Comparison of ENCODE assay signal across 9 mouse cellular contexts in the genomic region with DNA sequence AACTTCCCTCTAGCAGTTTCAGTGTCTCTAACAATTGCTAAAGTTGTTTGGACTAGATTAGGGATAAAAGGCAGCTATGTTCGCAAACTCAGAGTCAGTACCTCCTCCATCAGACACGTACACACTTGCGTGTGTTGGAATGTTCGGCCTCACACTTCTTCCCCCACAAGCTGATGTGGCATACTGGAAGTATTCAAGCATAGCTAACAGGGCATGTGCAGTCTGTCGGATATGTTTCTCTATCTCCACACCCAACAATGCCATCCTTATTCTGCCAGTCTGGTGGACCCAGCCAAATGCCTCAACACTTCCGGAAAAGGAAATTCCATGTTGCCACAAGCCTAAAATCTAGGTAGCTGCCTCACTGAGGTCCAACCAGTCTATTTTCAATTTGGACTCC.
A peak's percentile ranks its signal among the peaks of the same experiment; 100 is the strongest.
DNase-seq lines count a peak whose midpoint lies in the region; ATAC-seq and TF ChIP-seq lines count a peak whose summit lies in the region.
"Had no signal": no experiment of that assay in that cellular context is flagged by ENCODE, and none has a peak within 500 bp of the region (broad histone marks: within the 10 kb centered on the region; RNA-seq: fewer than 3 reads in every experiment).

No protein-coding gene starts in this region.

- no peak for TF ChIP-seq POLR2A in cortical plate, adult 2 months (IDR thresholded peaks at IDR 0.05; ENCODE audit: extremely low read depth, insufficient read depth, low read length)

- no peak overlapping the region for H3K4me2 ChIP-seq in lung, embryonic 16.5 days (ENCODE audit: low read depth, low read length)
- H3K4me2 ChIP-seq in forebrain, embryonic 16.5 days (ENCODE audit: low read length) = peak overlapping the region; percentile 27; the same call in 1 of the 2 replicates
- no peak overlapping the region for H3K4me2 ChIP-seq in neural tube, embryonic 13.5 days

- H3K36me3 ChIP-seq in lung, embryonic 16.5 days (ENCODE audit: control insufficient read depth, insufficient read depth, low read length) = no peaks in the 10 kb centered on the region
- H3K36me3 ChIP-seq in forebrain, embryonic 16.5 days (ENCODE audit: control insufficient read depth, insufficient read depth) = no peaks in the 10 kb centered on the region
- no peaks in the 10 kb centered on the region for H3K36me3 ChIP-seq in neural tube, embryonic 13.5 days

- TF ChIP-seq CTCF in cortical plate, adult 2 months (IDR thresholded peaks at IDR 0.05; ENCODE audit: extremely low read depth, insufficient read depth, low read length) = no peak

- no peaks in the 10 kb centered on the region for H3K27me3 ChIP-seq in lung, embryonic 16.5 days (ENCODE audit: control insufficient read depth, insufficient read depth, low read depth, low read length)
- no peaks in the 10 kb centered on the region for H3K27me3 ChIP-seq in forebrain, embryonic 16.5 days (replicated peaks; ENCODE audit: control insufficient read depth, insufficient read depth, low read length)
- no peaks in the 10 kb centered on the region for H3K27me3 ChIP-seq in neural tube, embryonic 13.5 days

- DNase-seq in lung, postnatal 10 days = no peak
- no peak for DNase-seq in kidney, adult 8-10 months
- no peak for DNase-seq in kidney, postnatal 4 days
- DNase-seq: gastrocnemius, adult 2 months; kidney, adult 11 months had no signal

- H3K4me3 ChIP-seq in lung, embryonic 16.5 days (ENCODE audit: low read length) = no peak overlapping the region
- H3K4me3 ChIP-seq in cortical plate, adult 2 months (ENCODE audit: insufficient read depth, low read length) = no peak overlapping the region
- no peak overlapping the region for H3K4me3 ChIP-seq in forebrain, embryonic 16.5 days (replicated peaks; ENCODE audit: low read length)
- H3K4me3 ChIP-seq in neural tube, embryonic 13.5 days = no peak overlapping the region
- H3K4me3 ChIP-seq: gastrocnemius, adult 2 months had no signal

- H3K9me3 ChIP-seq in lung, embryonic 16.5 days (ENCODE audit: control insufficient read depth, low read length) = no peaks in the 10 kb centered on the region
- no peaks in the 10 kb centered on the region for H3K9me3 ChIP-seq in forebrain, embryonic 16.5 days (ENCODE audit: control insufficient read depth, low read length)
- no peaks in the 10 kb centered on the region for H3K9me3 ChIP-seq in neural tube, embryonic 13.5 days

- H3K9ac ChIP-seq in lung, embryonic 16.5 days (ENCODE audit: low read length) = no peak overlapping the region
- no peak overlapping the region for H3K9ac ChIP-seq in forebrain, embryonic 16.5 days (replicated peaks; ENCODE audit: low read depth, low read length)
- no peak overlapping the region for H3K9ac ChIP-seq in neural tube, embryonic 13.5 days

- H3K27ac ChIP-seq in lung, embryonic 16.5 days (ENCODE audit: low read length) = no peak overlapping the region
- H3K27ac ChIP-seq in cortical plate, adult 2 months (ENCODE audit: insufficient read depth, low read length) = 0 out of 2 replicates have a peak overlapping the region, but pooled peaks have one; percentile 21
- peak overlapping the region; percentile 4; the same call in 1 of the 2 replicates for H3K27ac ChIP-seq in forebrain, embryonic 16.5 days (ENCODE audit: low read length)
- no peak overlapping the region for H3K27ac ChIP-seq in neural tube, embryonic 13.5 days (replicated peaks)
- H3K27ac ChIP-seq: gastrocnemius, adult 2 months had no signal

- ATAC-seq in lung, embryonic 16.5 days (ENCODE audit: low read depth) = peak; percentile 62
- ATAC-seq in forebrain, embryonic 16.5 days = peak; percentile 59
- ATAC-seq in neural tube, embryonic 13.5 days (ENCODE audit: low read depth) = peak; percentile 73

- 52% methylated on average over 6 of the region's 6 CpGs for WGBS in lung, embryonic 16.5 days
- WGBS in forebrain, embryonic 16.5 days = 19% methylated on average over 6 of the region's 6 CpGs
- WGBS in neural tube, embryonic 13.5 days = 50% methylated on average over 6 of the region's 6 CpGs

- no peaks in the 10 kb centered on the region for H3K4me1 ChIP-seq in lung, embryonic 16.5 days (replicated peaks; ENCODE audit: control insufficient read depth, insufficient read depth, low read length)
- H3K4me1 ChIP-seq in cortical plate, adult 2 months (ENCODE audit: control insufficient read depth, insufficient read depth, low read length) = peaks cover 5% of the 10 kb centered on the region
- H3K4me1 ChIP-seq in forebrain, embryonic 16.5 days (replicated peaks; ENCODE audit: control insufficient read depth, insufficient read depth, low read length) = peaks cover 16% of the 10 kb centered on the region
- peaks cover 13% of the 10 kb centered on the region for H3K4me1 ChIP-seq in neural tube, embryonic 13.5 days (replicated peaks)

Comparison
In these comparisons a context has a peak if more than half of its experiments do, and no peak if none do; other contexts are left out.
1. H3K27ac ChIP-seq: peak in cortical plate, adult 2 months (single experiment) and forebrain, embryonic 16.5 days (single experiment); none in lung, embryonic 16.5 days (single experiment) and neural tube, embryonic 13.5 days (single experiment).
2. Peak in every context shown above with its lines, with median percentiles within 50 percentile points of each other: ATAC-seq.